Mouse (Mus musculus): ENCODE results near the gene Gm20388. TPM values are rescaled to one million over a fixed set of nuclear protein-coding genes. Genes with fewer than 3 reads are reported as not detected.

The Gm20388 gene
- total RNA-seq, 1 experiment from 2014 or later, result 35.7 TPM

DNA sequence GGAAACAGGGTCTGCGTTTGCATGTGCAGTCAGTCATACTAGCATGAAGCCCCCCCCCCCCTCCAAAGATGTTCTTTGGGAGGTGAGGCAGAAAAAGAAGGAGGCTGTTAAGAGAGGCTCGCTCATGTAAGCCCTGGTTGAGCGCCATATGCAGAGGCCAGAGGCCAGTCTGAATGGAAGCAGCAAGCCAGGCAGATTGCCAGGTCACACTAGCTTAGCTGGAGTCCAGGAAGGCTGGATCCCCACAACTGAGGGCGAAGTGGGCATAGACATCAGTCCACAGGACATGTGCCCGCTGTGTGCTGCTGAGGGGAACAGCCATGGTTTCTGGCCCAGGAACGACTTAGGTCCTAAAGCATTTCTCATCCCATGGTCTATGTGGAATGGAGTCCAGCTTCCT is 477.6 kb downstream of the Gm20388 start:
- ATAC-seq (replicated peaks; ENCODE audit: low read depth, poor library complexity, severe bottlenecking), result no peak

GRCm38 (mm10) chr8:120390598-120390997 is 480.0 kb downstream of the Gm20388 start:
- no peak for ATAC-seq (replicated peaks; ENCODE audit: low read depth, poor library complexity, severe bottlenecking)

DNA sequence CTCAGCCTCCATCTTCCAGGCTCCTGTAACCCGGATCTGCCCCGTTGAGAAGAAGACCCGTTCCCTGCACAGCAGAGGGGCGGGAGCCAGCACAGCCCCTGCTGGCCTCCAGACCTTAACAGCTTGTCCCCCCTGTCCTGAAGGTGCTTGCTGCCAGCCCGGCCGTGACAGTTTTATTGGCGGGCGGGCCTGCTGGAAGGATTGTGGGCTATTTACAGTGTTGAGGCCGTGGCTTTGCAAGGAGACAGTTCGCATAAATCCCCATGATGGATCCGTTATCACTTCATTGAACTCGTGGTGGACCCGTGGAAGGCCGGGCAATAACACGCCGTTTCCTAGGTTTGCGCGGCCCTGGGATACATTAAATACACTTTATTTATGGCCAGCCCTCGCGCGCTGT is 481.2 kb downstream of the Gm20388 start:
- no peak for ATAC-seq (replicated peaks; ENCODE audit: low read depth, poor library complexity, severe bottlenecking)

- no peak for ATAC-seq (replicated peaks; ENCODE audit: low read depth, poor library complexity, severe bottlenecking)
Measured at GRCm38 (mm10) chr8:120393085-120393484, 482.4 kb downstream of the Gm20388 start.

- ATAC-seq (replicated peaks; ENCODE audit: low read depth, poor library complexity, severe bottlenecking), result 0 out of 2 replicates have a peak, but pooled peaks have one; percentile 8
Measured at GRCm38 (mm10) chr8:120393871-120394275, 483.2 kb downstream of the Gm20388 start.

GRCm38 (mm10) chr8:120395892-120396291 is 485.3 kb downstream of the Gm20388 start:
- ATAC-seq (replicated peaks; ENCODE audit: low read depth, poor library complexity, severe bottlenecking), result no peak

DNA sequence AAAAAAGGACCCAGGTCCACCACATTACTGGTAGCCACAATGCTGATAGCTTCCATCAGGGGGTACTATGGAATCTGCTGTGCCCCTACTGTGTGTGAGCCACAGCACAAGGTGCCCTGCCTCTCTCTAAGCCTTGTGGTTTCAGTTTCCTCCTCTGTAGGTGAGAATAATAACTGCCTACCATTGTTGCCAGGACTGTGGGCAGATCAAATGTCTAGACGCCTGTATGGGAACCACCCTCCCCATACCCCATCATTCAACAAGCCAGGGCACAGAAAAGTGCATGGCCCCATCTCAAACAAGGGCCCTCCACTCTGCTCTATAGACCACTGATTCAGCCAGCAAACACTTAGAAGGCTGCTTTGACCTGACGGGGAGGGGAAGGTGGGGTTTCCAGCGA is 486.1 kb downstream of the Gm20388 start:
- ATAC-seq (replicated peaks; ENCODE audit: low read depth, poor library complexity, severe bottlenecking), result peak; percentile 45

DNA sequence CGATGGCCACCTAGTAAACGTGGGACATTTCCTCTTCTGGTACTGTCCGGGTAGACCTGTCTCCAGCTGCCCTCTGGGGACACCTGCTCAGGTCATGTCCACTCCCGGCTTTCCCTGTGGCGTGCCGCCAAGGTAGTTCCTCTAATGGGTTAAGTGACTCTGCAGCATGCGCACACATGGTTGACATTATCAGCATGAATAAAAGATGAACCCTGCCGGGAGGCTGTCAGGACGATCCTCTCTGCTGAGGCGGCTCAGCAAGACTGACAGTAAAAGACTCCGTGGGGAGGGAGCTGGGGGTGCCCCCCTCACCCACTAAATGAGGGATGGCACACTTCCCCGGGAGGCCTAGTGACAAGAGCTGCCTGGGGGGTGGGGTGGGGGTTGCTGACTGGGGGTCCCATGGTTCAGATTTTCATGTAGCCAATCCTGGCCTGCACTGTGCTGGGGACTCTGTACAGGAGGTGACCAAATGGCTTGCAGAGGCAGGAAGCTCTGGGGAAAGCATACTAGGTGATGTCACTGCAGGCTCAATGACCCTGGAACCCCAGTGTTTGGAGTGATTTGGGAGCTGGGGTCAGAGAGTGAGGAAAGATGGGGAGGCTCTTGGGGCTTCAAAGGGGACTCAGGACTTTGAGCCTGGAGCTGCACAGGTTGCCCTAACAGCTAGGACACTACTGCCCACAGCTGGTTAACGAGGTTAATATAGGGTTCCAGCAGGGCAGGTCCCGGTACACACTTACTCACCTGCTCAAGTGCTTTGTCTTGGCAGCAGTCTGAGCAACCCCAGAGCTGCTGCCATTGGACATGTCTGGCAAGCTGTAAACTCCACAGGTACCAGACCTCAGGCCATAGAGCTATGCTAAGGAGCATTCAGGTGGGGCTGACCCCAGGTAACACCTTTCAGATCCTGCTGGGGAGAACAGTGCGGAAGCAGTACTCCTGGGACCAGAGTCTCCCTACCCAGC is 487.1 kb downstream of the Gm20388 start:
- 0 out of 2 replicates have a peak, but pooled peaks have one; percentile 9 for ATAC-seq (replicated peaks; ENCODE audit: low read depth, poor library complexity, severe bottlenecking)

DNA sequence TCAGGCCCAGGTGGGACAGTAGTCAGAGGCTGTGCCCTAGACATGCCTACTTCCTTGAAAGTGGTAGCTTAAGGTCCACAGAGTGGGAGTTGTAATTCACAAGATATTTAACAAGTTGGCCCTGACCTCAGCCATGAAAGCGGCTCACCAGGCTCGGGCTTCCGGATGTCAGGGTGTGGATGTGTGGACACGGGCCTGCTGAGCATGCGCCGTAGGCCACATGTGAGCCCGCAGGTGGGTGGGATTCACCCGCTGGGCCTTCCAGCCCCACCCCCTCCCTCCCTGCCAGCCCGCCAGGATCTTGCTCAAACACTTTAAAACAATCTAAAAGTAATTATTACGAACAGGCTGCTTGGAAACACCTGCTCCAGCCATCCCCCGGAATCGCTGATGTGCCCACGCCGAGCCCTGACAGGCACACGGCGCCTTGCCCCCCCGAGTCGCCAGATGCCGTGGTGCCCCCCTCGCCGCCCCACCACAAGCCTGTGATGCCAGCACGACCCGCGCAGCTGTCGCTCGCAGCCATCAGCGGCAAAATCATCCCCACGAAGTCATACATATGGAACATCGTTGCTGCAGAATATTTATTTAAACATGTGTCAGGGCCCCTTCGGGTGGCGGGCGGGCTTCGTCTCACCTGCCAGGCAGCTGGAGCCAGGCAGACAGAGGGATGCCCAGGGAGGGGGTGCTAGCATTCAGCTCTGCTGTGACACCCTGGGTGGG is 488.7 kb downstream of the Gm20388 start:
- no peak for ATAC-seq (replicated peaks; ENCODE audit: low read depth, poor library complexity, severe bottlenecking)

- no peak for ATAC-seq (replicated peaks; ENCODE audit: low read depth, poor library complexity, severe bottlenecking)
Measured at GRCm38 (mm10) chr8:120401216-120401615, 490.6 kb downstream of the Gm20388 start.

DNA sequence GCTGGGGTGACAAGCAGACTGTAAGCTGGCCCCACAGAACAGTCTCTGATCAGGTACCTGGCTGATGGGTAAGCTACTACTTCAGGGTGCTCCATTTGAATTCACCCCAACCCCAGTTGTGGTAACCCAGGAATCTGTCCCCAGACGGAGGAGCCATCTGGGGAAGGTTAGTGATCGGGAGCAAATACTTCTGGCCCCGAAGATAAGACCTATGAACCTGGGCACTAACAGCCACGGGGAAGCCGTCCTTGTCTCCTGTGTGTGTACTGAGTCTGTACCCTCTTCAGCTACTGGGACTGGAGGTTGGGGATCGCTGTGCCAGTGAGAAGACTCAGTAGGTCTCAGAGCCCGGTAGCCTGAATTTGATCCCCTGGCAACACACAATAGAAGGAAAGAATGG is 491.1 kb downstream of the Gm20388 start:
- no peak for ATAC-seq (replicated peaks; ENCODE audit: low read depth, poor library complexity, severe bottlenecking)

DNA sequence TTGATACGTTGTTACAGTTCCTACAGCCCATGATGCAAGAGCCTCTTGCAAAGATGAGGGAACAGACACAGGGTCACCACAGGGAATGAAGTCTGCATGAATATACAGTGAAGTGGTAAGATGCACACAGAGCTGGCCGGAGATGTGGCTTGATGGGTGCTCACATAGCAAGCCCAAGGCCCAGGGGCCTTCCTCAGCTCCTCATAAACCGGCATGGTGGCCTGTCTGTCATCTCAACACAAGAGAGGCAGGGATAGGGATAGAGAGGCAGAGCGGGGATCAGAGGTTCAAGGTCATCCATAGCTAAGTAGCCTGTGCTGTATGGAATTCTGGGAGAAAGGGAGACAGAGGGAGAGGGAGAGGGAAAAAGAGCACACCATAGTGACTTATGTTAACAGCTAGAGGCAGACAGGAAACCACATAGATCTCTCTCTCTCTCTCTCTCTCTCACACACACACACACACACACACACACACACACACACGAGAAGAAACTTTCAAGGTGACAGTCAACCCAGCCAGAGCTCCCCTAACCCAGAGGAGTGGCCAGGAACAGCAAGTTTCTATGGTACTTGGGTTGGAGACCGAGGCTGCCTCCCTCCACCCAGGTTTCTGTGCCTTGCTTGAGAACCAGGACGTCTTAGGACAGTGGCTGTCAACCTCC is 493.1 kb downstream of the Gm20388 start:
- ATAC-seq (replicated peaks; ENCODE audit: low read depth, poor library complexity, severe bottlenecking), result peak; percentile 22; the same call in 1 of the 2 replicates

DNA sequence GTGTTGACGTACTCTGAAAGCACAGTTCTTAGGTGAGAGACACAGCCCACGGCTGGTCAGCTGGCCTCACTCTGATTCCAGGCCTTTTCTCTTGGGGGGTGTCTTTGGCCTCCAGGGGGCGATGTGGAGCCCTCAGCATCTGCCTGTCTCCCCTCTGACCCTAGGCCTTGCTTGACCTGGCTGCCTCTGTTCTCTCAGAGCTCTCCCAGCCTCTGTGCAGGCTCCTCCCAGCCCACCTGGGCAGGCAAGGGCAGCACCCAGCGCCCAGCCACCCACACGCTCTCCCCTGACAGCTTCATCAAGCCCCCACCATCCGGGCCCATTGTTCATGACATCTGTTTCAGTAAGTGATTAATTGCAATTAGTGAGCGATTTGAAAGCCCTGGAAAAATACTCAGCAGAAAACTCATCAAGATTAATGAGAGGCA is 494.0 kb downstream of the Gm20388 start:
- no peak; the same call in 1 of the 2 replicates for ATAC-seq (replicated peaks; ENCODE audit: low read depth, poor library complexity, severe bottlenecking)

GRCm38 (mm10) chr8:120406008-120406632 is 495.5 kb downstream of the Gm20388 start:
- ATAC-seq (replicated peaks; ENCODE audit: low read depth, poor library complexity, severe bottlenecking), result no peak; the same call in 1 of the 2 replicates

DNA sequence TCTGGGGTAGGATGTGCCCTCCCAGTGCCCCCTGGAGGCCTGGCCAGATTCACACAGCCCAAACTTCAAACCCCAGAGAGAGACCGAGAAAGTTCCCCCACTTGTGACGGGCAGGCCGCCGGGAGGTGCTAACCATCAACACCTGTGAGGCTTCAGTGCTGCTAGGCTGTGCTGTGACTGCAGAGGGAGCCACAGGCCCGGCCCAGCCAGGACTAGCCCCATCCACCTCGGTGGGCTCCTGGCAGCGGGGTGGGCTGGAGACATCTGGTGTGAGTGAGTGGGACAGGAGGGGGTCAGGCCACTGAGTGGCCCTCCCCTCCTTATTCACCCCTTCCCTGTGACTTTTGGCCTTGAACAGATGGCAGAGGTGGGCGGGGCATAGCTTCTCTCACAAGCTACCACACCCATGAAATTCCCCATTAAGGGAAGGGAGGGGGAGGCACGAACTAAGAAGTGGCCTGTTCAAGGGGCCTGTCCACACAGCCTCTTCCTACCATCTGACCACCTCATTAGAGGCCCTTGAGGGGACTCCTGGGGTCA is 497.1 kb downstream of the Gm20388 start:
- ATAC-seq (replicated peaks; ENCODE audit: low read depth, poor library complexity, severe bottlenecking), result peak; percentile 58; the same call in 1 of the 2 replicates

DNA sequence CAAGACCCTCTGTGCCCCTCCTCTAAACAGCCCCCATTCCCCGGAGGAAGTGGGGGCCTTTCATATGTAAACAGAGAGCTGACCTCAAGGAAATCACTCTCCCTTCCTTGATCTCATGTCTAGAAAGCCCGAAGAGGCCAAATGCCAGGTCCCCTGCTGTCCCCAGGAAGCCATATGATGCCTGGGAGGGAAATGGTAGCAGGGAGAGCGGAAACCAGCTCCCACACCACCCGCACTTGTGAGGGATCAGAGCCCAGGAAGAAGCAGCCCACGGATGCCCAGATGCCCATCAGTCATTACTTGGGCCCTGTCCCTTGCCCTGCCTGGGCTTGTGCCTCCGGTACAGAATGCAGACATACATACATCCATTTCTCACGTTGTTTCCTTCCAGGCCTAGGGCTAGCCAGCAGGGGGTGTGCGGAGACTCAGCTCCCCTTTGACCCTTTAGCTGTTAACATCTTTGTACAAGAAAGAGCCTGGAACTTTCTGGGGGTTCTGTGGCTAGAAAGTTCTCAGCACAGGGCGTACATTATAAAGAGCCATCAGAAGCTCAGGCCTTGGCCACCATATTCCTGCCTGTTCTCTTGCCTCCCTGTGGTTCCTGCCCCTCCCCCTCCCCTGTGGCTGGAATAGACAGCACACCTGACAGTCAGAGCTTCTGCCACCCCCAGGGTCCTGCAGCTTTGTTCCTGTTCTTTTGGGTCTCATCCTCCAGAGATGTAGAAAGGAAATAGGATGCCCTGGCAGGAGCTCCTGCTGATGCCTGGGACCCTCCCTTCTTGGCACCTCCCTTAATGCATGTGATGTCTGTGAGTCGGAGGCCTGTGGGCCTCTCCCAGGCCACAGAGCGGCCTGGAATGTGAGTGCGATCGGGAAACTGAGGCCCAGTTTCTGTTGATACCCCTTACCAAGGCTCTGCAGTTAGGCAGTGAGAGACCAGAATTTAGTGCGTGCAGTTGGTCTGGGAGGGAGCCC is 497.9 kb downstream of the Gm20388 start:
- ATAC-seq (replicated peaks; ENCODE audit: low read depth, poor library complexity, severe bottlenecking), result no peak

DNA sequence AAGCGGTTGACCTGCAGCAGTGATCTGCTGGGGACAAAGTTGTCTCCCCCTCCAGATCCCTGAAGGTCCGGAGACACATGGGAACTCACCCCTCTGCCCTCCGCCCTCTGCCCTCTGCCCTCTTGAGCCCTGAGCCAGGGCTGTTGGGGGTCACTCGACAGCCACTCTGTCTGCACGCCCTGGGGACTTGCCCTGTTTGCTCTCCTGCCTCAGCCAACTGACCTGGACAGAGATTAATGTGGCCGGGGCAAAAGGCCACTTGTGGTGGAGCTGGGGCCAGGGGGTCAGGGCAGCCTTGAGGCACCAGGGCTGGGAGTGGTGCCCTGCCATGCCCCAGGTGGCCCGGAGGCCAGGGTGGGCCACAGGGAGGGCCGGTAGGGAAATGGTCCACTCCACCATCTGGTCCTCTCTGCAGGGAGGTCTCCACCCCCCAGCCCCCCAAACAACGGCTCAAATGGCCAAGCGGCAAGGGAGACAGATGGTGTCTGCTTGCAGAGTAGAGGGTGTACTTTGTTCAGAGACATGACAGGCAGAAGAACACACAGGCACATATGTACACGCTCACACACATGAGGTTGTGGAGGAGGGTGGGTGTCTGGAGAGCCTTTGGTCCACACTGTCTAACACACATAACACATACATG is 498.9 kb downstream of the Gm20388 start:
- ATAC-seq (replicated peaks; ENCODE audit: low read depth, poor library complexity, severe bottlenecking), result no peak

DNA sequence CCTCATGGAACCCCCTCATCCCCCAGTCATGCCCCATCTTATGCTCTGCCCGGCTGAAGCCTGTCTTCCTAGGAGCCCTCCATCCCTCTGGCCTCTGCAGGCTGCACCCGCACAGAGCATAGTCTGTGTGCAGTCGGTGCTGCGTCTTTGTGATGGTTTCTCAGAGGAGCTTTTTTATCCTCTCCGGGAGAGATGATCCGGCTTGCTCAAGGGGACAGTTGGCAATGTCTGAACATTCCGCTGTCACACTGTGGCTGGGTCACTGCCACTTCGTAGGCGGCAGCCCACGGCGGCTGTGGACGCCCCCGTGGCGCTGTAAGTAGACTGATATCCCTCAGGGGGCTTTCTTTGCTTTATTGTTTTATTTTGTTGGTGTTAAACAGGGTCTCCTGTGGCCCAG is 500.4 kb downstream of the Gm20388 start:
- no peak for ATAC-seq (replicated peaks; ENCODE audit: low read depth, poor library complexity, severe bottlenecking)

All from common myeloid progenitor, adult 5-6 weeks (primary cell).